Mouse (Mus musculus) thymus, postnatal 25 days (tissue): ENCODE measurements around the gene Atrx.
A peak's percentile ranks its signal among the peaks of the same experiment; 100 is the strongest.
"Not testable (repeated sequence)": the region's sequence is repeated elsewhere in the genome, so short reads cannot be mapped to it uniquely, and the experiment has no call there.

Source experiments
- DNase-seq: peaks from one replicate; pipeline ENCODE4 v3.0.0; 2022

The Atrx gene

GRCm38 (mm10) chrX:105928861-105929477 is at the start of gene Atrx:
Gene Atrx, minus strand, starts transcription at chrX:105929403.
- DNase-seq, result peak; percentile 68

GRCm38 (mm10) chrX:105957091-105957490 is 27.9 kb upstream of the Atrx start:
- DNase-seq, result not testable (repeated sequence)

- DNase-seq, result no peak
Measured at GRCm38 (mm10) chrX:105953999-105954398, 24.8 kb upstream of the Atrx start.

- no peak for DNase-seq
Measured at GRCm38 (mm10) chrX:105946357-105946756, 17.2 kb upstream of the Atrx start.

GRCm38 (mm10) chrX:105939245-105939644 is 10.0 kb upstream of the Atrx start:
- no peak for DNase-seq

GRCm38 (mm10) chrX:105937736-105938135 is 8.5 kb upstream of the Atrx start:
- DNase-seq, result no peak

GRCm38 (mm10) chrX:105934341-105934740 is 5.1 kb upstream of the Atrx start:
- no peak for DNase-seq

GRCm38 (mm10) chrX:105929478-105930038 is 355 bp upstream of the Atrx start:
- no peak for DNase-seq

- peak; percentile 41 for DNase-seq
Measured at GRCm38 (mm10) chrX:105927941-105928860, 1.0 kb downstream of the Atrx start.

- peak; percentile 8 for DNase-seq
Measured at GRCm38 (mm10) chrX:105926121-105926735, 3.0 kb downstream of the Atrx start.

GRCm38 (mm10) chrX:105924326-105925070 is 4.7 kb downstream of the Atrx start:
- DNase-seq, result no peak

- DNase-seq, result no peak
Measured at GRCm38 (mm10) chrX:105923896-105924295, 5.3 kb downstream of the Atrx start.

GRCm38 (mm10) chrX:105922986-105923385 is 6.2 kb downstream of the Atrx start:
- DNase-seq, result not testable (repeated sequence)

GRCm38 (mm10) chrX:105921421-105921820 is 7.8 kb downstream of the Atrx start:
- DNase-seq, result peak; percentile 54

GRCm38 (mm10) chrX:105911728-105912127 is 17.5 kb downstream of the Atrx start:
- no peak for DNase-seq

- no peak for DNase-seq
Measured at GRCm38 (mm10) chrX:105901611-105902010, 27.6 kb downstream of the Atrx start.

GRCm38 (mm10) chrX:105886921-105887320 is 42.3 kb downstream of the Atrx start:
- no peak for DNase-seq

GRCm38 (mm10) chrX:105864367-105864766 is 64.8 kb downstream of the Atrx start:
- DNase-seq, result peak; percentile 9

GRCm38 (mm10) chrX:105824462-105824861 is 104.7 kb downstream of the Atrx start:
- DNase-seq, result no peak

- no peak for DNase-seq
Measured at GRCm38 (mm10) chrX:105794806-105795403, 134.3 kb downstream of the Atrx start.

- no peak for DNase-seq
Measured at GRCm38 (mm10) chrX:105773281-105773680, 155.9 kb downstream of the Atrx start.

- no peak for DNase-seq
Measured at GRCm38 (mm10) chrX:105767932-105768331, 161.3 kb downstream of the Atrx start.
